Comparison of ENCODE assay signal across 18 mouse cellular contexts in genomic region chr2:117138932-117139331, GRCm38 (mm10). TPM values are rescaled to one million over a fixed set of nuclear protein-coding genes. Genes with fewer than 3 reads are reported as not detected.
DNase-seq lines count a peak whose midpoint lies in the region; ATAC-seq and TF ChIP-seq lines count a peak whose summit lies in the region.
"Had no signal": no experiment of that assay in that cellular context is flagged by ENCODE, and none has a peak within 500 bp of the region (broad histone marks: within the 10 kb centered on the region; RNA-seq: fewer than 3 reads in every experiment).

No protein-coding gene starts in this region.

- H3K27ac ChIP-seq in heart, embryonic 12.5 days (ENCODE audit: poor library complexity, severe bottlenecking), result no peak overlapping the region
- H3K27ac ChIP-seq: embryonic facial prominence, embryonic 10.5 days; embryonic facial prominence, embryonic 12.5 days; forebrain, embryonic 13.5 days; forebrain, embryonic 15.5 days had no signal

- H3K9me3 ChIP-seq in heart, embryonic 12.5 days (replicated peaks), result no peaks in the 10 kb centered on the region
- H3K9me3 ChIP-seq: embryonic facial prominence, embryonic 10.5 days; embryonic facial prominence, embryonic 12.5 days; forebrain, embryonic 13.5 days; forebrain, embryonic 15.5 days had no signal

- peaks cover 15% of the 10 kb centered on the region for H3K4me1 ChIP-seq in heart, embryonic 12.5 days (replicated peaks)
- H3K4me1 ChIP-seq in lung, adult 2 months (ENCODE audit: control insufficient read depth, insufficient read depth, low read length), result peaks cover 11% of the 10 kb centered on the region
- H3K4me1 ChIP-seq: embryonic facial prominence, embryonic 12.5 days had no signal

- no peaks in the 10 kb centered on the region for H3K36me3 ChIP-seq in heart, embryonic 12.5 days
- H3K36me3 ChIP-seq: embryonic facial prominence, embryonic 10.5 days; embryonic facial prominence, embryonic 12.5 days; forebrain, embryonic 15.5 days had no signal

- H3K27me3 ChIP-seq in heart, embryonic 12.5 days (replicated peaks), result no peaks in the 10 kb centered on the region
- H3K27me3 ChIP-seq: embryonic facial prominence, embryonic 12.5 days; forebrain, embryonic 13.5 days; forebrain, embryonic 15.5 days had no signal

- TF ChIP-seq POLR2A in lung, adult 2 months (IDR thresholded peaks at IDR 0.05; ENCODE audit: borderline replicate concordance, extremely low read depth, low read depth, low read length), result no peak

- WGBS in heart, embryonic 12.5 days, result 76% methylated on average over 5 of the region's 5 CpGs
- WGBS in lung, adult 2 months, result 63% methylated on average over 5 of the region's 5 CpGs

- no peak overlapping the region for H3K4me2 ChIP-seq in heart, embryonic 12.5 days
- H3K4me2 ChIP-seq: embryonic facial prominence, embryonic 12.5 days; forebrain, embryonic 13.5 days; forebrain, embryonic 15.5 days had no signal

- H3K4me3 ChIP-seq in heart, embryonic 12.5 days, result no peak overlapping the region
- no peak overlapping the region for H3K4me3 ChIP-seq in lung, adult 2 months (replicated peaks; ENCODE audit: extremely low read depth, low read depth, low read length)
- H3K4me3 ChIP-seq: embryonic facial prominence, embryonic 10.5 days; embryonic facial prominence, embryonic 12.5 days; forebrain, embryonic 13.5 days; forebrain, embryonic 15.5 days had no signal

- H3K9ac ChIP-seq in heart, embryonic 12.5 days, result no peak overlapping the region
- H3K9ac ChIP-seq: embryonic facial prominence, embryonic 12.5 days; forebrain, embryonic 13.5 days; forebrain, embryonic 15.5 days; forebrain, postnatal 0 days had no signal

- peak; percentile 55 for DNase-seq in adrenal gland, adult 2 months
- no peak for DNase-seq in adrenal gland, postnatal 25 days
- DNase-seq in heart, adult 11 months, result peak; percentile 42
- DNase-seq in R1 (ENCODE audit: low read depth, low spot score), result peak; percentile 17
- no peak for DNase-seq in lung, adult 2 months
- DNase-seq: adrenal gland, adult 8-10 months; cerebellum, adult 11-12 months; cerebellum, adult 2 months; cerebellum, adult 9-10 months; cerebellum, postnatal 10 days; cerebellum, postnatal 25 days; forebrain, postnatal 0 days had no signal

- ATAC-seq in heart, embryonic 12.5 days (ENCODE audit: insufficient number of reproducible peaks, low FRiP score), result no peak
- ATAC-seq: activated CD4-positive, CD25-positive, alpha-beta regulatory T cell, adult 4 months; forebrain, embryonic 13.5 days; forebrain, embryonic 15.5 days; forebrain, postnatal 0 days had no signal

- TF ChIP-seq CTCF in lung, adult 2 months (IDR thresholded peaks at IDR 0.05; ENCODE audit: insufficient read depth, low read length), result no peak

RNA-seq across cellular contexts. Expression of gene Spred1, which starts 17.8 kb away (rescaled TPM):
- total RNA-seq in adrenal gland, adult 2 months (2021), result 100 to 1,000 TPM in 1 of 2 experiments, 10 to 100 TPM in 1; 58.3 to 113 TPM
- 11.3 and 22.6 TPM in 2 replicates for polyA plus RNA-seq in adrenal gland, adult 2 months (2012; rRNA removed)
- 91.5 and 103 TPM in 2 replicates for total RNA-seq in adrenal gland, postnatal 25 days (2021)
- 13.8 and 14.7 TPM in 2 replicates for polyA plus RNA-seq in heart, embryonic 12.5 days (2016; fragmentation: Nextera tagmentation; extraction: Ambion mirVana)
- 7.4 and 8.4 TPM in 2 replicates for polyA plus RNA-seq in lung, adult 2 months (2012; rRNA removed)

Comparison
In these comparisons a context has a peak if more than half of its experiments do, and no peak if none do; other contexts are left out.
1. DNase-seq: peak in adrenal gland, adult 2 months (single experiment), heart, adult 11 months (single experiment) and R1 (single experiment); none in adrenal gland, postnatal 25 days (single experiment) and lung, adult 2 months (single experiment).